Mouse (Mus musculus): ENCODE measurements around the gene Syne2.

GRCm38 (mm10) chr12:75829616-75830015 lies 11.7 kb downstream of the Syne2 start:
- TF ChIP-seq ZMIZ1 (IDR thresholded peaks at IDR 0.05; ENCODE audit: low read depth, low read length) (no peak), CTCF (conservative IDR thresholded peaks at IDR 0.05 in 1 of 2, IDR thresholded peaks at IDR 0.05 in 1 of 2; ENCODE audit: low read depth in 2 of 2, low read length in 2 of 2) (no peak), USF2 (conservative IDR thresholded peaks at IDR 0.05; ENCODE audit: low read depth, low read length) (no peak), TCF12 (IDR thresholded peaks at IDR 0.05; ENCODE audit: low read depth, low read length) (no peak), NELFE (IDR thresholded peaks at IDR 0.05; ENCODE audit: low read depth, low read length) (no peak), POLR2AphosphoS2 (IDR thresholded peaks at IDR 0.05; ENCODE audit: low read depth, low read length) (no peak), SMC3 (IDR thresholded peaks at IDR 0.05; ENCODE audit: low read depth, low read length) (no peak), EP300 (IDR thresholded peaks at IDR 0.05; ENCODE audit: low read length) (no peak)

All from CH12.LX (cell line).